Comparison of ENCODE assay signal across 8 mouse cellular contexts in genomic region chr7:128003688-128004087, GRCm38 (mm10). TPM values are rescaled to one million over a fixed set of nuclear protein-coding genes. Genes with fewer than 3 reads are reported as not detected.
A peak's percentile ranks its signal among the peaks of the same experiment; 100 is the strongest.
DNase-seq lines count a peak whose midpoint lies in the region; ATAC-seq lines count a peak whose summit lies in the region.

Trim72 (plus strand) TSS chr7:128003949.

- no peaks in the 10 kb centered on the region for H3K4me1 ChIP-seq in neural tube, embryonic 11.5 days (ENCODE audit: control insufficient read depth, insufficient read depth, low read length)
- peaks cover 11% of the 10 kb centered on the region for H3K4me1 ChIP-seq in hindbrain, embryonic 13.5 days (replicated peaks)
- peaks cover 7% of the 10 kb centered on the region; the same call in 1 of the 2 replicates for H3K4me1 ChIP-seq in neural tube, embryonic 13.5 days (replicated peaks)

- no peaks in the 10 kb centered on the region for H3K9me3 ChIP-seq in neural tube, embryonic 11.5 days (ENCODE audit: control insufficient read depth, low read length)
- no peaks in the 10 kb centered on the region for H3K9me3 ChIP-seq in hindbrain, embryonic 13.5 days
- H3K9me3 ChIP-seq in neural tube, embryonic 13.5 days, result no peaks in the 10 kb centered on the region

- no peaks in the 10 kb centered on the region for H3K36me3 ChIP-seq in neural tube, embryonic 11.5 days (ENCODE audit: control insufficient read depth, insufficient read depth, low read length)
- no peaks in the 10 kb centered on the region for H3K36me3 ChIP-seq in hindbrain, embryonic 13.5 days
- no peaks in the 10 kb centered on the region for H3K36me3 ChIP-seq in neural tube, embryonic 13.5 days

- 86% methylated on average over 2 of the region's 2 CpGs for WGBS in neural tube, embryonic 11.5 days
- 93% methylated on average over 2 of the region's 2 CpGs for WGBS in hindbrain, embryonic 13.5 days
- 83% methylated on average over 2 of the region's 2 CpGs for WGBS in neural tube, embryonic 13.5 days

- H3K4me3 ChIP-seq in neural tube, embryonic 11.5 days (ENCODE audit: low read depth, low read length), result no peak within 1 kb of the TSS
- no peak within 1 kb of the TSS; the same call in 1 of the 2 replicates for H3K4me3 ChIP-seq in hindbrain, embryonic 13.5 days
- H3K4me3 ChIP-seq in neural tube, embryonic 13.5 days, result no peak within 1 kb of the TSS

- no peak within 1 kb of the TSS for H3K9ac ChIP-seq in neural tube, embryonic 11.5 days (ENCODE audit: low read length)
- H3K9ac ChIP-seq in hindbrain, embryonic 13.5 days, result peak within 1 kb of the TSS; percentile 24; the same call in 1 of the 2 replicates
- H3K9ac ChIP-seq in neural tube, embryonic 13.5 days, result no peak within 1 kb of the TSS

- H3K27me3 ChIP-seq in neural tube, embryonic 11.5 days (ENCODE audit: control insufficient read depth, insufficient read depth, low read length), result no peaks in the 10 kb centered on the region
- H3K27me3 ChIP-seq in hindbrain, embryonic 13.5 days, result peaks cover 30% of the 10 kb centered on the region
- peaks cover 12% of the 10 kb centered on the region for H3K27me3 ChIP-seq in neural tube, embryonic 13.5 days

- peak within 1 kb of the TSS; percentile 17; the same call in 1 of the 2 replicates for H3K4me2 ChIP-seq in neural tube, embryonic 11.5 days (ENCODE audit: low read depth)
- H3K4me2 ChIP-seq in hindbrain, embryonic 13.5 days, result peak within 1 kb of the TSS; percentile 26
- H3K4me2 ChIP-seq in neural tube, embryonic 13.5 days, result peak within 1 kb of the TSS; percentile 2

- no peak for DNase-seq in neural tube, embryonic 11.5 days (ENCODE audit: low spot score)
- no peak for DNase-seq in neural tube, embryonic 10.5 days (ENCODE audit: extremely low spot score, low spot score)
- peak; percentile 66 to 74 for DNase-seq in gastrocnemius, adult 8-10 months (ENCODE audit: low spot score in 2 of 2)
- no peak for DNase-seq in ovary, postnatal 14 days (ENCODE audit: low spot score)
- no peak for DNase-seq in adrenal gland, adult (ENCODE audit: inconsistent age in 2 of 2, low spot score in 1 of 2)
- DNase-seq in B cell, adult 2 months, result no peak

- ATAC-seq in neural tube, embryonic 11.5 days (ENCODE audit: insufficient read depth, low FRiP score, low TSS enrichment), result no peak
- ATAC-seq in hindbrain, embryonic 13.5 days (ENCODE audit: low FRiP score), result no peak
- ATAC-seq in neural tube, embryonic 13.5 days (ENCODE audit: low read depth), result no peak

- no peak within 1 kb of the TSS for H3K27ac ChIP-seq in neural tube, embryonic 11.5 days (ENCODE audit: low read depth, low read length)
- H3K27ac ChIP-seq in hindbrain, embryonic 13.5 days, result no peak within 1 kb of the TSS
- H3K27ac ChIP-seq in neural tube, embryonic 13.5 days (replicated peaks), result no peak within 1 kb of the TSS

RNA-seq across cellular contexts. Expression of gene Trim72, which starts in this region (rescaled TPM):
- polyA plus RNA-seq in neural tube, embryonic 11.5 days (2014; fragmentation: Nextera tagmentation; extraction: Ambion mirVana), result not detected in 2 replicates
- total RNA-seq in gastrocnemius, adult 8-10 months (2022), result 100 to 1,000 TPM; 204 to 246 (median 223) TPM
- polyA plus RNA-seq in hindbrain, embryonic 13.5 days (2015; fragmentation: Nextera tagmentation; extraction: Ambion mirVana), result 0.13 TPM in 1 of 2 replicates, not detected in the other
- polyA plus RNA-seq in neural tube, embryonic 13.5 days (2015; fragmentation: Nextera tagmentation; extraction: Ambion mirVana), result 0.33 TPM in 1 of 2 replicates, not detected in the other

Comparison
In these comparisons a context has a peak if more than half of its experiments do, and no peak if none do; other contexts are left out.
1. DNase-seq: peak in gastrocnemius, adult 8-10 months (2 of 2); none in neural tube, embryonic 11.5 days (single experiment), neural tube, embryonic 10.5 days (single experiment), ovary, postnatal 14 days (single experiment), adrenal gland, adult (0 of 2) and B cell, adult 2 months (0 of 2).
2. Peak in every context shown above with its lines, with median percentiles within 50 percentile points of each other: H3K4me2 ChIP-seq.